In the genomic region with DNA sequence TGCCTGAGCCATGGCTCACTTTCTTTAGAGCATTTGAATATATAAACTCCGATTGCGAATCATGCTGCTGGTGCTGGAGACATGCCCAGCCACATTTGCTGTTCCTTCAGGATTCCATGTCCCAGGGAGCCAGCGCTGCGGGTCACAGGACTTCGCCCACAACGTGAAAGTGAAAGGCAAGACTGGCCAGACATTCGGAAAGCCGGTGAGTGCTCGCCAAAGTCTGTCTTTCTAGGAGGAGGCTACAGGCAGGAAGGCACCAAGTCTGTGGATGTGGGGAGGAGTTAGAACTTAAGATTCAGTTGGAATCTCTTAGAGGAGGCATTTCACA, we compare ENCODE assay signal across 10 mouse cellular contexts. TPM values are rescaled to one million over a fixed set of nuclear protein-coding genes. Genes with fewer than 3 reads are reported as not detected.
A peak's percentile ranks its signal among the peaks of the same experiment; 100 is the strongest.
DNase-seq lines count a peak whose midpoint lies in the region; ATAC-seq lines count a peak whose summit lies in the region.
"Had no signal": no experiment of that assay in that cellular context is flagged by ENCODE, and none has a peak within 500 bp of the region (broad histone marks: within the 10 kb centered on the region; RNA-seq: fewer than 3 reads in every experiment).

No protein-coding gene starts in this region.

- 48% methylated on average over 9 of the region's 9 CpGs for WGBS in neural tube, embryonic 15.5 days

- peak; percentile 21 for DNase-seq in adrenal gland, postnatal 14 days
- DNase-seq in adrenal gland, postnatal 4 days (ENCODE audit: low spot score in 2 of 2) = no peak
- peak; percentile 47 for DNase-seq in urinary bladder, postnatal 14 days (ENCODE audit: low spot score)
- DNase-seq in urinary bladder, postnatal 25 days (ENCODE audit: low spot score) = no peak
- peak; percentile 67 for DNase-seq in kidney, adult 9 months
- DNase-seq in right cerebral cortex, postnatal 36 days (ENCODE audit: low spot score in 2 of 2) = no peak

- no peak overlapping the region for H3K4me3 ChIP-seq in neural tube, embryonic 15.5 days (replicated peaks)
- H3K4me3 ChIP-seq: hindbrain, embryonic 15.5 days; limb, embryonic 13.5 days had no signal

- no peaks in the 10 kb centered on the region for H3K36me3 ChIP-seq in neural tube, embryonic 15.5 days
- H3K36me3 ChIP-seq: hindbrain, embryonic 15.5 days; limb, embryonic 13.5 days had no signal

- no peak overlapping the region for H3K4me2 ChIP-seq in neural tube, embryonic 15.5 days
- H3K4me2 ChIP-seq: hindbrain, embryonic 15.5 days; limb, embryonic 13.5 days had no signal

- no peak overlapping the region for H3K9ac ChIP-seq in neural tube, embryonic 15.5 days (replicated peaks)
- H3K9ac ChIP-seq: hindbrain, embryonic 15.5 days; limb, embryonic 13.5 days had no signal

- ATAC-seq in megakaryocyte-erythroid progenitor cell, adult 5-6 weeks (replicated peaks; ENCODE audit: low FRiP score, low TSS enrichment, poor library complexity, severe bottlenecking) = no peak
- no peak for ATAC-seq in neural tube, embryonic 15.5 days (ENCODE audit: low FRiP score)

- no peak overlapping the region for H3K27ac ChIP-seq in neural tube, embryonic 15.5 days (replicated peaks)
- H3K27ac ChIP-seq: hindbrain, embryonic 15.5 days; limb, embryonic 13.5 days had no signal

- no peaks in the 10 kb centered on the region for H3K27me3 ChIP-seq in neural tube, embryonic 15.5 days (replicated peaks)
- H3K27me3 ChIP-seq: hindbrain, embryonic 15.5 days; limb, embryonic 13.5 days had no signal

- no peaks in the 10 kb centered on the region for H3K9me3 ChIP-seq in neural tube, embryonic 15.5 days (replicated peaks)
- H3K9me3 ChIP-seq: hindbrain, embryonic 15.5 days; limb, embryonic 13.5 days had no signal

- H3K4me1 ChIP-seq in neural tube, embryonic 15.5 days = peaks cover 23% of the 10 kb centered on the region

RNA-seq across cellular contexts. Expression of a gene that starts 5.0 kb away (rescaled TPM):
- total RNA-seq in adrenal gland, postnatal 14 days (2021) = 16.0 and 17.8 TPM in 2 replicates
- 10 to 100 TPM; 34.4 to 38.9 TPM for total RNA-seq in adrenal gland, postnatal 4 days (2021)
- total RNA-seq in megakaryocyte-erythroid progenitor cell, adult 5-6 weeks (2014; fragmentation: Nextera tagmentation) = not detected in 2 replicates
- 0.14 TPM in 1 of 2 replicates, not detected in the other for total RNA-seq in megakaryocyte-erythroid progenitor cell, adult 5-6 weeks (2017)
- polyA plus RNA-seq in neural tube, embryonic 15.5 days (2015; fragmentation: Nextera tagmentation; extraction: Ambion mirVana) = 16.5 and 17.4 TPM in 2 replicates

Comparison
In these comparisons a context has a peak if more than half of its experiments do, and no peak if none do; other contexts are left out.
1. DNase-seq: peak in adrenal gland, postnatal 14 days (single experiment), urinary bladder, postnatal 14 days (single experiment) and kidney, adult 9 months (single experiment); none in adrenal gland, postnatal 4 days (0 of 2), urinary bladder, postnatal 25 days (single experiment) and right cerebral cortex, postnatal 36 days (0 of 2).
2. RNA of a gene that starts 5.0 kb away (total RNA-seq): 34.4 to 38.9 TPM in adrenal gland, postnatal 4 days and 16.0 to 17.8 TPM in adrenal gland, postnatal 14 days; 0.14 TPM in megakaryocyte-erythroid progenitor cell, adult 5-6 weeks; every median in the first group is over 10 times any median in the second.